ENCODE assay signal across 9 mouse cellular contexts in the genomic region with DNA sequence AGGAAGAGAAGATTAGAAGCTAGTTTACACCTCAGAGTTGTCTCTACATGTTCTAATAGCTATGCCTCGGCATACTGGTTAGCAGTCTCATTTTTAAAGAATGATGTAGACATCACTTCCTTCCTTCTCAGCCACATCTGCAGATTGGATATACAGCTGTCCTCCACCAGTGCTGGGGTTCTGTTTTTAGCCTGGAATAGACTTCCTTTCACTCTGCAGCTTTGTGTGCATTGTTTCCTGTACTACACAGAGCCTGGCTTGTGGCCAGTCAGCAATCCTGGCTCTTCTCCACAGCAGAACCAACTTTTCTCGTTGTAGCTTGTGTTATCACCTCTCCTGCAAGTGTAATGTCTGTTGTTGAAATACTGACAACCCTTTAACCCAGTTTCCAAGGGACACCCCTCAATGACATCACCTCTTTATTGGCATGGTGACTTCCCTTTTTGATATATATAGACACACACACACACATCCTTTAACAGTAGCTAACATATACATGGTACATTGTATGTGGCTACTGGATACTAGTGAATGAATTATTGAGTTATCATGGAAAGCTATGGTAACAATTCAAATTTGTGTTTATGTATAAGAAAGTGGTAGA.
DNase-seq lines count a peak whose midpoint lies in the region; ATAC-seq and TF ChIP-seq lines count a peak whose summit lies in the region.
"Had no signal": no experiment of that assay in that cellular context is flagged by ENCODE, and none has a peak within 500 bp of the region (broad histone marks: within the 10 kb centered on the region; RNA-seq: fewer than 3 reads in every experiment).

No protein-coding gene starts in this region.

- no peak for TF ChIP-seq EP300 in CH12.LX (IDR thresholded peaks at IDR 0.05; ENCODE audit: low read length)

- no peaks in the 10 kb centered on the region for H3K79me2 ChIP-seq in CH12.LX (replicated peaks; ENCODE audit: control insufficient read depth, extremely low read depth, insufficient read depth, poor library complexity, severe bottlenecking)

- in situ Hi-C loops in CH12.LX (cut with MboI; ENCODE audit: low pct_ligation_motif_present, low pct_unique_long_range_greater_than_20kb, low sequenced_read_pairs), result no loop called here

- no peaks in the 10 kb centered on the region for H3K4me1 ChIP-seq in forebrain, postnatal 0 days (ENCODE audit: insufficient read depth)
- H3K4me1 ChIP-seq in forebrain, embryonic 14.5 days (ENCODE audit: control insufficient read depth, insufficient read depth, low read length), result no peaks in the 10 kb centered on the region
- H3K4me1 ChIP-seq in CH12.LX (ENCODE audit: control insufficient read depth in 1 of 2, insufficient read depth in 2 of 2), result peaks cover 0 to 17% of the 10 kb centered on the region in 2 experiments; a peak in 3 of 4 replicates
- H3K4me1 ChIP-seq in heart, embryonic 14.5 days (ENCODE audit: control insufficient read depth in 2 of 2, insufficient read depth in 2 of 2, low read length in 2 of 2), result peaks cover 0 to 2% of the 10 kb centered on the region in 2 experiments; a peak in 1 of 4 replicates
- H3K4me1 ChIP-seq in lung, embryonic 15.5 days, result peaks cover 17% of the 10 kb centered on the region
- no peaks in the 10 kb centered on the region for H3K4me1 ChIP-seq in neural tube, embryonic 15.5 days
- H3K4me1 ChIP-seq: liver, embryonic 15.5 days had no signal

- H3K27ac ChIP-seq in forebrain, postnatal 0 days (ENCODE audit: low read depth, low read length), result no peak overlapping the region
- H3K27ac ChIP-seq in forebrain, embryonic 14.5 days (ENCODE audit: low read depth, low read length), result no peak overlapping the region
- no peak overlapping the region for H3K27ac ChIP-seq in CH12.LX (ENCODE audit: insufficient read depth, low read depth)
- H3K27ac ChIP-seq in heart, embryonic 14.5 days (replicated peaks in 1 of 2; ENCODE audit: control insufficient read depth in 1 of 2, insufficient read depth in 1 of 2, low read depth in 2 of 2, low read length in 2 of 2), result peak overlapping the region in 1 of 2 experiments; percentile 70; a peak in 2 of 4 replicates
- peak overlapping the region; percentile 31; the same call in 1 of the 2 replicates for H3K27ac ChIP-seq in lung, embryonic 15.5 days
- H3K27ac ChIP-seq in neural tube, embryonic 15.5 days (replicated peaks), result no peak overlapping the region
- H3K27ac ChIP-seq: liver, embryonic 15.5 days had no signal

- no peak for TF ChIP-seq POLR2A in CH12.LX (IDR thresholded peaks at IDR 0.05; ENCODE audit: low read depth, low read length)

- H3K36me3 ChIP-seq in forebrain, postnatal 0 days (ENCODE audit: insufficient read depth), result no peaks in the 10 kb centered on the region
- H3K36me3 ChIP-seq in forebrain, embryonic 14.5 days (ENCODE audit: control insufficient read depth, insufficient read depth, low read length), result no peaks in the 10 kb centered on the region
- H3K36me3 ChIP-seq in CH12.LX (replicated peaks in 1 of 2; ENCODE audit: control insufficient read depth in 1 of 2, insufficient read depth in 1 of 2, low read length in 1 of 2), result no peaks in the 10 kb centered on the region
- H3K36me3 ChIP-seq in heart, embryonic 14.5 days (ENCODE audit: control insufficient read depth, insufficient read depth, low read length), result peaks cover 47% of the 10 kb centered on the region
- no peaks in the 10 kb centered on the region for H3K36me3 ChIP-seq in lung, embryonic 15.5 days
- no peaks in the 10 kb centered on the region for H3K36me3 ChIP-seq in neural tube, embryonic 15.5 days
- H3K36me3 ChIP-seq: liver, embryonic 15.5 days had no signal

- TF ChIP-seq RAD21 in CH12.LX (IDR thresholded peaks at IDR 0.05; ENCODE audit: low read depth, low read length), result no peak

- no peak for ATAC-seq in forebrain, postnatal 0 days
- ATAC-seq in forebrain, embryonic 14.5 days, result no peak
- peak; percentile 88 for ATAC-seq in heart, embryonic 14.5 days (ENCODE audit: insufficient number of reproducible peaks, insufficient read depth, low FRiP score, low read depth)
- ATAC-seq in lung, embryonic 15.5 days (ENCODE audit: borderline replicate concordance, extremely low read depth, low FRiP score, low TSS enrichment), result peak; percentile 85; the same call in 1 of the 2 replicates
- no peak for ATAC-seq in neural tube, embryonic 15.5 days (ENCODE audit: low FRiP score)

- DNase-seq in forebrain, postnatal 0 days, result peak; percentile 6
- DNase-seq in forebrain, embryonic 14.5 days (ENCODE audit: low spot score), result no peak
- peak; percentile 30 for DNase-seq in CH12.LX (ENCODE audit: extremely low read depth)
- no peak for DNase-seq in cerebellum, adult 9-10 months
- no peak for DNase-seq in cerebellum, postnatal 10 days

- H3K9ac ChIP-seq in forebrain, postnatal 0 days, result no peak overlapping the region
- no peak overlapping the region for H3K9ac ChIP-seq in forebrain, embryonic 14.5 days (ENCODE audit: low read length)
- no peak overlapping the region for H3K9ac ChIP-seq in CH12.LX (ENCODE audit: insufficient read depth, low read depth)
- H3K9ac ChIP-seq in heart, embryonic 14.5 days (ENCODE audit: low read length), result no peak overlapping the region
- no peak overlapping the region for H3K9ac ChIP-seq in lung, embryonic 15.5 days
- H3K9ac ChIP-seq in neural tube, embryonic 15.5 days (replicated peaks), result no peak overlapping the region
- H3K9ac ChIP-seq: liver, embryonic 15.5 days had no signal

- no peak overlapping the region for H3K4me2 ChIP-seq in forebrain, postnatal 0 days (ENCODE audit: low read depth)
- no peak overlapping the region for H3K4me2 ChIP-seq in forebrain, embryonic 14.5 days (ENCODE audit: low read length)
- H3K4me2 ChIP-seq in CH12.LX (ENCODE audit: insufficient read depth, low read depth, poor library complexity, severe bottlenecking), result no peak overlapping the region
- no peak overlapping the region for H3K4me2 ChIP-seq in heart, embryonic 14.5 days (ENCODE audit: low read length)
- no peak overlapping the region for H3K4me2 ChIP-seq in lung, embryonic 15.5 days
- no peak overlapping the region for H3K4me2 ChIP-seq in neural tube, embryonic 15.5 days
- H3K4me2 ChIP-seq: liver, embryonic 15.5 days had no signal

- dilution Hi-C loops in CH12.LX (cut with MboI; ENCODE audit: extremely low pct_ligation_motif_present, extremely low pct_unique_long_range_greater_than_20kb, low sequenced_read_pairs), result no loop called here

- H3K27me3 ChIP-seq in forebrain, postnatal 0 days (ENCODE audit: insufficient read depth, low read length), result no peaks in the 10 kb centered on the region
- H3K27me3 ChIP-seq in forebrain, embryonic 14.5 days (replicated peaks; ENCODE audit: control insufficient read depth, insufficient read depth, low read length), result no peaks in the 10 kb centered on the region
- no peaks in the 10 kb centered on the region for H3K27me3 ChIP-seq in CH12.LX (replicated peaks)
- no peaks in the 10 kb centered on the region for H3K27me3 ChIP-seq in heart, embryonic 14.5 days (ENCODE audit: control insufficient read depth, insufficient read depth, low read length)
- H3K27me3 ChIP-seq in lung, embryonic 15.5 days, result no peaks in the 10 kb centered on the region
- no peaks in the 10 kb centered on the region for H3K27me3 ChIP-seq in neural tube, embryonic 15.5 days (replicated peaks)
- H3K27me3 ChIP-seq: liver, embryonic 15.5 days had no signal

- TF ChIP-seq CTCF in forebrain, postnatal 0 days (IDR thresholded peaks at IDR 0.05; ENCODE audit: low read depth), result no peak
- no peak for TF ChIP-seq CTCF in CH12.LX (conservative IDR thresholded peaks at IDR 0.05 in 1 of 2, IDR thresholded peaks at IDR 0.05 in 1 of 2; ENCODE audit: low read depth in 2 of 2, low read length in 2 of 2)

- no peaks in the 10 kb centered on the region for H3K9me3 ChIP-seq in forebrain, postnatal 0 days (ENCODE audit: low read length)
- no peaks in the 10 kb centered on the region for H3K9me3 ChIP-seq in forebrain, embryonic 14.5 days (replicated peaks; ENCODE audit: control insufficient read depth, low read length)
- no peaks in the 10 kb centered on the region for H3K9me3 ChIP-seq in CH12.LX (replicated peaks; ENCODE audit: low read length)
- H3K9me3 ChIP-seq in heart, embryonic 14.5 days (ENCODE audit: control insufficient read depth, low read length), result no peaks in the 10 kb centered on the region
- no peaks in the 10 kb centered on the region for H3K9me3 ChIP-seq in lung, embryonic 15.5 days
- no peaks in the 10 kb centered on the region for H3K9me3 ChIP-seq in neural tube, embryonic 15.5 days (replicated peaks)
- H3K9me3 ChIP-seq: liver, embryonic 15.5 days had no signal

- H3K4me3 ChIP-seq in forebrain, postnatal 0 days (ENCODE audit: low read depth, low read length), result no peak overlapping the region
- H3K4me3 ChIP-seq in forebrain, embryonic 14.5 days (ENCODE audit: low read depth, low read length), result no peak overlapping the region
- H3K4me3 ChIP-seq in CH12.LX (replicated peaks in 1 of 3; ENCODE audit: low read depth in 2 of 3, low read length in 2 of 3, poor library complexity in 1 of 3), result no peak overlapping the region
- H3K4me3 ChIP-seq in heart, embryonic 14.5 days (ENCODE audit: control insufficient read depth in 1 of 2, insufficient read depth in 1 of 2, low read depth in 1 of 2, low read length in 2 of 2), result no peak overlapping the region
- H3K4me3 ChIP-seq in lung, embryonic 15.5 days, result no peak overlapping the region
- H3K4me3 ChIP-seq in neural tube, embryonic 15.5 days (replicated peaks), result no peak overlapping the region
- H3K4me3 ChIP-seq: liver, embryonic 15.5 days had no signal

- WGBS in forebrain, postnatal 0 days, result 43% methylated on average over 2 of the region's 2 CpGs
- 60% methylated on average over 2 of the region's 2 CpGs for WGBS in forebrain, embryonic 14.5 days
- 7% methylated on average over 2 of the region's 2 CpGs for WGBS in heart, embryonic 14.5 days
- 11% methylated on average over 2 of the region's 2 CpGs for WGBS in lung, embryonic 15.5 days
- WGBS in neural tube, embryonic 15.5 days, result 69% methylated on average over 2 of the region's 2 CpGs

TF ChIP-seq in CH12.LX, 34 proteins besides CTCF, POLR2A, EP300 and RAD21:
- no peak for TF ChIP-seq ZKSCAN1 (IDR thresholded peaks at IDR 0.05; ENCODE audit: borderline replicate concordance, low read depth, low read length)

Comparison
In these comparisons a context has a peak if more than half of its experiments do, and no peak if none do; other contexts are left out.
1. DNase-seq: peak in forebrain, postnatal 0 days (single experiment) and CH12.LX (single experiment); none in forebrain, embryonic 14.5 days (single experiment), cerebellum, adult 9-10 months (single experiment) and cerebellum, postnatal 10 days (0 of 2).
2. ATAC-seq: peak in heart, embryonic 14.5 days (single experiment) and lung, embryonic 15.5 days (single experiment); none in forebrain, postnatal 0 days (single experiment), forebrain, embryonic 14.5 days (single experiment) and neural tube, embryonic 15.5 days (single experiment).